Mouse (Mus musculus): Measurements from ENCODE around the gene Edn2.

- TF ChIP-seq CTCF (IDR thresholded peaks at IDR 0.05; ENCODE audit: low read depth) (no peak), EP300 (IDR thresholded peaks at IDR 0.05; ENCODE audit: low read depth) (no peak)
Observed at GRCm38 (mm10) chr4:120126047-120126446, 35.0 kb upstream of the Edn2 start.

Data from liver, embryonic 14.5 days (tissue).